Mouse (Mus musculus) lung, postnatal 0 days (tissue): ENCODE measurements at regions not wholly inside any gene's neighbourhood (a gene's known extent, or its start where the extent isn't known, plus 50 kb on each side); places are given as distances from the start of the nearest gene placed in this dataset.

Experiments used
- CTCF ChIP-seq: IDR thresholded peaks from 2 replicates; pipeline ENCODE4 v1.5.1; 2016; ENCODE audit warnings: antibody characterized with exemption, mild to moderate bottlenecking
- EP300 ChIP-seq: IDR thresholded peaks from 2 replicates; pipeline ENCODE4 v1.6.1; 2016; ENCODE audit warnings: antibody characterized with exemption, mild to moderate bottlenecking, control low read depth

- TF ChIP-seq CTCF (no peak), EP300 (no peak)
Measured at GRCm38 (mm10) chr12:113423736-113424597, 65.3 kb upstream of the Adam6b start.
